Mouse (Mus musculus) stomach, embryonic 14.5 days (tissue): Measurements from ENCODE around the gene Crybg3. TPM values are rescaled to one million over a fixed set of nuclear protein-coding genes. Genes with fewer than 3 reads are reported as not detected.
A peak's percentile ranks its signal among the peaks of the same experiment; 100 is the strongest.

Experiments
- ATAC-seq: fragments of 200-750 bp; cut with Nextera tagmentation; 2 replicates; pipeline ENCODE4 v1.8.0; 2017; ENCODE audit warnings: low read depth, moderate TSS enrichment; ENCODE audit not compliant: insufficient number of reproducible peaks, insufficient read depth, low FRiP score
- H3K27ac ChIP-seq: fragments of 300-500 bp; sonication (generic); 2 replicates; pipeline ENCODE4 v1.5.1; 2014; ENCODE audit warnings: mild to moderate bottlenecking, low read length, moderate library complexity, mixed read lengths
- H3K27me3 ChIP-seq: fragments of 300-500 bp; sonication (generic); 2 replicates; pipeline ENCODE4 v1.6.1; 2014; ENCODE audit warnings: low read length, control low read depth, mixed read lengths; ENCODE audit not compliant: control insufficient read depth, insufficient read depth
- H3K36me3 ChIP-seq: fragments of 300-500 bp; sonication (generic); 2 replicates; pipeline ENCODE4 v1.6.1; 2014; ENCODE audit warnings: mild to moderate bottlenecking, control low read depth, low read length, moderate library complexity, mixed read lengths; ENCODE audit not compliant: control insufficient read depth, insufficient read depth
- H3K4me1 ChIP-seq: fragments of 300-500 bp; sonication (generic); 2 replicates; pipeline ENCODE4 v1.6.1; 2014; ENCODE audit warnings: low read length, control low read depth, mixed read lengths; ENCODE audit not compliant: control insufficient read depth, insufficient read depth
- H3K4me2 ChIP-seq: fragments of 300-500 bp; sonication (generic); replicated peaks from 2 replicates; pipeline ENCODE4 v1.6.1; 2014; ENCODE audit warnings: low read depth, low read length, control low read depth
- H3K4me3 ChIP-seq: fragments of 300-500 bp; sonication (generic); 2 replicates; pipeline ENCODE4 v1.5.1; 2014; ENCODE audit warnings: low read depth, low read length, control low read depth
- H3K9ac ChIP-seq: fragments of 300-500 bp; sonication (generic); replicated peaks from 2 replicates; pipeline ENCODE4 v1.6.1; 2014; ENCODE audit warnings: low read depth, mild to moderate bottlenecking, control low read depth, low read length, moderate library complexity, mixed read lengths
- H3K9me3 ChIP-seq: fragments of 300-500 bp; sonication (generic); 2 replicates; pipeline ENCODE4 v1.6.1; 2016; ENCODE audit warnings: low read depth, low read length, control low read depth; ENCODE audit not compliant: control insufficient read depth
- WGBS: fragments of 180-500 bp; shearing (Covaris S2); extraction: QIAGEN DNeasy Blood & Tissue Kit; methylation state at CpG from one replicate; pipeline ENCODE4 v1.1.7; 2014; 5-methylcytosine and 5-hydroxymethylcytosine counted together
- polyA plus RNA-seq: library from polyadenylated mRNA; unstranded; fragments of >200 nt; fragmentation: Nextera tagmentation; extraction: Ambion mirVana; gene quantifications from 2 replicates; pipeline ENCODE4 v1.2.1, GENCODE M21; 2014

Gene Crybg3
- polyA plus RNA-seq, 1 experiment from 2014 or later, result 18.4 TPM

- H3K4me2 ChIP-seq, result no peak overlapping the region
- no peaks in the 10 kb centered on the region; the same call in 1 of the 2 replicates for H3K36me3 ChIP-seq
- H3K27ac ChIP-seq, result no peak overlapping the region
- H3K4me3 ChIP-seq, result no peak overlapping the region
- no peaks in the 10 kb centered on the region for H3K27me3 ChIP-seq
- no peak overlapping the region for H3K9ac ChIP-seq
- no peaks in the 10 kb centered on the region for H3K9me3 ChIP-seq
- peaks cover 6% of the 10 kb centered on the region for H3K4me1 ChIP-seq
- 38% methylated on average over 5 of the region's 5 CpGs for WGBS
- ATAC-seq, result no peak
These were observed 49.3 kb downstream of the Crybg3 start for GRCm38 (mm10) chr16:59551507-59551906.

DNA sequence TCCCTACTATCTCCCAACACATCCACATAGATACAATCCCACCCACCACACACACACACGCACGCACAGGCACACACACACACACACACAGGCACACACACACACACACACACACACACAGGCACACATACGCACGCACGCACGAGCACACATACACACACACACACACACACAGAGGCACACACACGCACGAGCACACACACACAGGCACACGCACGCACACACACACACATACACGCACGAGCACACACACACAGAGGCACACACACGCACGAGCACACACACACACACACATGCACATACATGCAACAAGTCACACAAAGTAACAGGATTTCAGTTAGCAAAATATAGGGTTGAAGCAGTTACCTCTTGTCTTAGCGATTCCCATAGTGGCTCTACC lies 51.1 kb downstream of the Crybg3 start:
- Histone ChIP-seq H3K9ac (no peak overlapping the region), H3K9me3 (no peaks in the 10 kb centered on the region), H3K27me3 (no peaks in the 10 kb centered on the region), H3K36me3 (no peaks in the 10 kb centered on the region), H3K27ac (no peak overlapping the region), H3K4me2 (no peak overlapping the region), H3K4me1 (peaks cover 6% of the 10 kb centered on the region), H3K4me3 (no peak overlapping the region)
- 89% methylated on average over 15 of the region's 15 CpGs for WGBS
- 0 out of 2 replicates have a peak, but pooled peaks have one; percentile 72 for ATAC-seq

GRCm38 (mm10) chr16:59548582-59548947 lies 52.2 kb downstream of the Crybg3 start:
- H3K4me3 ChIP-seq, result no peak overlapping the region
- WGBS, result 94% methylated on average over 4 of the region's 4 CpGs
- no peak overlapping the region for H3K4me2 ChIP-seq
- no peaks in the 10 kb centered on the region for H3K36me3 ChIP-seq
- H3K9ac ChIP-seq, result no peak overlapping the region
- H3K27me3 ChIP-seq, result no peaks in the 10 kb centered on the region
- no peak overlapping the region for H3K27ac ChIP-seq
- H3K4me1 ChIP-seq, result peaks cover 6% of the 10 kb centered on the region
- no peak for ATAC-seq
- no peaks in the 10 kb centered on the region for H3K9me3 ChIP-seq

DNA sequence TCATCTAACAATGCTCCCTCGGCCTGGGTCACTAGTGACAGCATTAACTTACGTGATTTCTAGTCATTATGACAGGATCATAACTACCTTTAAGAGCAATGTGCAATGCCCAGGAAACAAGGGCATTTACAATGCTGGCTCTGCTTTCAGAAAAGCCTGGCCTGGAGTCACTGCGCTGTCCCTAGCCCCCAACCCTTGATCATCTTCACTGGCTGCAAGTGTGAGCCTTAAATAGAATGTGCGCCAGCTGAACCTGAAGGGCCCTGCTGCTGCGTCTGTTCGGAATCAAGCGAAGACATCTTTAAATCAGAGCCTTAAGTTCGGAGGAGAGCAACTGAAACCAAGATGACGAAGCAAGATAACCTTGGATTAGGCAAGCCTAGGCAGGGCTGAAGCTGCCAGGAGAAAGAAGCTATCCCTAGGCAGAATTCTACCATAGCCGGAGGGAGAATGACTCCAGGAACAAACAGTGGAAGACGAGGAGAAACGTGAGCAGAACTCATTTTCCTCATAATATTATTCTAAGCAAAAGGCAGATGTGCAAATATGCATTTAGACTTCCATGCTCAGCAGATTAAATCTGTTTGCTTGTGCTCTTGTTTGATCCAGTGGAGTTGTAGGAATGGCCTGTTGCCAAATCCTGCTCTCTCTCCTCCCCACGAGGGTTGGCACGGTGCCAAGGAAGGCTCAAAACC lies 52.7 kb downstream of the Crybg3 start:
- Histone ChIP-seq H3K36me3 (no peaks in the 10 kb centered on the region), H3K4me1 (peaks cover 6% of the 10 kb centered on the region), H3K9ac (no peak overlapping the region), H3K27ac (peak overlapping the region; percentile 58; the same call in 1 of the 2 replicates), H3K4me2 (no peak overlapping the region), H3K9me3 (no peaks in the 10 kb centered on the region), H3K27me3 (no peaks in the 10 kb centered on the region), H3K4me3 (no peak overlapping the region)
- peak; percentile 18; the same call in 1 of the 2 replicates for ATAC-seq
- 54% methylated on average over 14 of the region's 14 CpGs for WGBS

- WGBS, result 65% methylated on average over 4 of the region's 4 CpGs
These were observed 53.3 kb downstream of the Crybg3 start for GRCm38 (mm10) chr16:59547466-59547865.

DNA sequence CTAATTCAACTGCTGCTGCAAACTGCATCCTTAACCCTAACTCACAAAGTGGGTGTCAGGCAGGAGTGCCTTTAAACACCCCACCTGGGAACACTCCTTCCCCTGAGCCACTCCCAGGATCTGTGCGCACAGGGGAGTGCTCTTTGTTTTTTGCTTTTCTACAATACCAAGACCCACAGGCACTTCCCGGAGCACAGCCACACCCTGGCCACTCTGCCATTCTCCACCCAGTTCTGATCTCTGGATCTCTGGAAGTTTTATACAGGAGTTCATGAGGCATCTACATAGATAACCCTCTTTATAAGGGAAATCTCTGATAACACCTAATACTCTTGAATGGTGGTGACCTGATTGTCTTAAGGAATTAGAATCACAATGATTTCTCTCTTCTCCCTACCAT lies 55.4 kb downstream of the Crybg3 start:
- Histone ChIP-seq H3K4me2 (no peak overlapping the region), H3K9me3 (no peaks in the 10 kb centered on the region), H3K9ac (no peak overlapping the region), H3K27me3 (no peaks in the 10 kb centered on the region), H3K4me3 (no peak overlapping the region), H3K27ac (no peak overlapping the region), H3K36me3 (no peaks in the 10 kb centered on the region), H3K4me1 (peaks cover 6% of the 10 kb centered on the region)
- no peak for ATAC-seq
- WGBS, result 66% methylated on average over 2 of the region's 2 CpGs

More at GRCm38 (mm10) chr16:59547466-59547865, 53.3 kb downstream of the Crybg3 start:
- H3K36me3 ChIP-seq, result no peaks in the 10 kb centered on the region
- no peaks in the 10 kb centered on the region for H3K27me3 ChIP-seq
- H3K4me2 ChIP-seq, result no peak overlapping the region
- no peak overlapping the region for H3K27ac ChIP-seq
- ATAC-seq, result no peak
- H3K4me3 ChIP-seq, result no peak overlapping the region
- no peak overlapping the region for H3K9ac ChIP-seq
- peaks cover 6% of the 10 kb centered on the region for H3K4me1 ChIP-seq
- H3K9me3 ChIP-seq, result no peaks in the 10 kb centered on the region

DNA sequence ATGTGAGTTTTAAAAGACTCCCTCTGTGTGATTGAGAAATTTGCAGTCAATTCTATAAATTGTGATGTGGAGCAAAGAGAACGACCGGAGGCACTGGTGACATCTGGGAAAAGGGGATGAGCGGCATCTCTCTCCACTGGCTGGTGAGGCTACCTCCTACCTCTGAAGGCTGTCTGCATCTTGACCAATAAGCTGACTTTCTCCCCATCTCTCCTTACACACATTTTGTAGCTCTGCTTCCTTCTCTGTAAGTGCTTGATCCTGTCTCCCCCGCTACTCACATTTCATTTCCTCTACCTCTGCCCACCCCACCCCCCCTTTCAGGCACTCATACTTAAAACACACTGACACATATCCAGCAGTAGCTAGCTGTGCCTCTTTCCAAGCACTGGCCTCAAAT lies 59.4 kb downstream of the Crybg3 start:
- H3K27ac ChIP-seq, result no peak overlapping the region
- no peaks in the 10 kb centered on the region for H3K9me3 ChIP-seq
- no peak overlapping the region for H3K9ac ChIP-seq
- no peaks in the 10 kb centered on the region for H3K27me3 ChIP-seq
- no peaks in the 10 kb centered on the region for H3K36me3 ChIP-seq
- H3K4me2 ChIP-seq, result no peak overlapping the region
- ATAC-seq, result no peak
- no peaks in the 10 kb centered on the region for H3K4me1 ChIP-seq
- 72% methylated on average over 4 of the region's 4 CpGs for WGBS
- H3K4me3 ChIP-seq, result no peak overlapping the region

DNA sequence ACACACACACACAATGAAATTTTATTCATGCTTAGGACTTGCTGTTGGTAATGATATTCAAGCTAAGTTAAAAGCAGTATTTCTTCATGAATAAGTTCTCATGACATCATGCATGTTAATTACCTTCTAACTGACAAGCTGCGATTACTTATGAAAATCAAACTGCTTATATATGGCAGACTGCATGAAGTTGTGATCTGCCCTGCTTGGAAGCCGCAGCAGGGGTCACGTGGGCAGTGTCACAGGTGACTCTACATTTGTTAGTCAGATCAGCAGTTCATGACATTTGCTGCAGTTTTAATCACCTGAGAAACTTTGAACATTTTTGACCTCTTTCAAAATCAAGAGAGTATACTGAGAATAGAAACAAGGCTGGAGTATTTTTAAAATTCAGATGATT lies 59.8 kb downstream of the Crybg3 start:
- Histone ChIP-seq H3K4me3 (no peak overlapping the region), H3K27me3 (no peaks in the 10 kb centered on the region), H3K27ac (no peak overlapping the region), H3K36me3 (peaks cover 2% of the 10 kb centered on the region; the same call in 1 of the 2 replicates), H3K4me1 (no peaks in the 10 kb centered on the region), H3K9ac (no peak overlapping the region), H3K4me2 (no peak overlapping the region), H3K9me3 (no peaks in the 10 kb centered on the region)
- ATAC-seq, result no peak
- 84% methylated on average over 3 of the region's 3 CpGs for WGBS

- Histone ChIP-seq H3K4me1 (no peaks in the 10 kb centered on the region), H3K4me2 (no peak overlapping the region), H3K4me3 (no peak overlapping the region), H3K9me3 (no peaks in the 10 kb centered on the region), H3K9ac (no peak overlapping the region), H3K27ac (no peak overlapping the region), H3K36me3 (peaks cover 3% of the 10 kb centered on the region; the same call in 1 of the 2 replicates), H3K27me3 (no peaks in the 10 kb centered on the region)
- ATAC-seq, result no peak
- 67% methylated on average over 5 of the region's 5 CpGs for WGBS
These were observed 65.1 kb downstream of the Crybg3 start for GRCm38 (mm10) chr16:59535673-59536072.
